Mouse (Mus musculus) left cerebral cortex, postnatal 25 days (tissue): Measurements from ENCODE around the gene Pfkp. TPM values are rescaled to one million over a fixed set of nuclear protein-coding genes. Genes with fewer than 3 reads are reported as not detected.
A peak's percentile ranks its signal among the peaks of the same experiment; 100 is the strongest.

Experiments used
- DNase-seq, 2 experiments: peaks; one replicate each; pipeline ENCODE4 v3.0.0; 2022; ENCODE audit warnings: low spot score in 2 of 2, mixed read lengths in 1 of 2
- intact Hi-C: fragments of 180-260 bp; cut with DNase I; formaldehyde crosslinking; loops from one replicate; pipeline ENCODE4 v1.15.1; 2025
- total RNA-seq, 2 experiments: library from RNA; stranded (reverse); gene quantifications; 2 replicates each; pipeline ENCODE4 v1.2.3; 2021

Gene Pfkp
- total RNA-seq, 2 experiments from 2014 or later: 262 to 270 TPM

DNA sequence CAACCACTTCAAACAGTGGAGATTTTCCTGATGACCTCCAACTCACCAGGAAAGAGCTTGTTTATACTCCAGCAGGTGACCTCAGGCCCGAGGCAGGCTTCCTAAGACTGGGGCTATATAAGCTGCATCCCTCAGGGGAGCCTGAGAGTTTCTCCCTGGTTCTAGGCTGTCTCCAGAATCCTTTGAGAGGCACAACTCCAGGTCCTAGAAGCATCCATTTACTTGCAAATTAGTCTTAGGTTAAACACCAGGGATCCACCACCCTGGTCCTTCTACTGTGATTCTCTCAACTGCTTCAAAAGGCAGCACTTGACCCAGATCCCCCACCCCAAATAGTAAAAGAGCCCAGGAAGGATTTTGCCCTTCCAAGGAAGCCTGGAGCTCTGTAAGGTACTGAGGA lies 10.2 kb downstream of the Pfkp start:
- intact Hi-C loops: no loop called here

DNA sequence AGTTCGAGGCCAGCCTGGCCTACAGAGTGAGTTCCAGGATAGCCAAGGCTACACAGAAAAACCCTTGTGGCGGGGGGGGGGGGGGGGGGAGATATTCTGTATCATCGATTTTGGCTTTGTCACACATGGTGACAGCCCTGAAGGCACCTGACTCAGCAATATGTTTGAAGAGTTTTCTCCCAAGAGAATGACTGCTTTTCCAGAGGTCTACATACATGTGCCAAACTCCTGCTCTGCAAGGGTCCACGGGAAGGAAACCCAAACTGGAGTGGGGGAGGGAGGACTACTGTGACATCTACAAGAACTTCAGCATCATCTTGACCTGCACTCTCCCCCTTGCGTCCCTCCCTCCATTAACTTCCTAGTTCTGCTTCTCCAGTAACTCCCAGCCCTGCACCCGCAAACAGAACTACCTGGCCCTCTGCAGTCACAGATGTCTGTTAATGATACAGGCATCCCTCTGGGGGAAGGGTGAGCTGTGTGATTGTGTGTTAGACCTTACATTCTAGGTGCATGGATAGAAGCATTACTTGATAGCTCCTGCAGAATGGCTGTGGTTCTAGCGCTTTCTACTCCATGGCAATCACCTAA lies 10.9 kb downstream of the Pfkp start:
- intact Hi-C loops: no loop called here
- no peak for DNase-seq

More for the DNA sequence above, 10.2 kb downstream of the Pfkp start:
- no peak for DNase-seq

DNA sequence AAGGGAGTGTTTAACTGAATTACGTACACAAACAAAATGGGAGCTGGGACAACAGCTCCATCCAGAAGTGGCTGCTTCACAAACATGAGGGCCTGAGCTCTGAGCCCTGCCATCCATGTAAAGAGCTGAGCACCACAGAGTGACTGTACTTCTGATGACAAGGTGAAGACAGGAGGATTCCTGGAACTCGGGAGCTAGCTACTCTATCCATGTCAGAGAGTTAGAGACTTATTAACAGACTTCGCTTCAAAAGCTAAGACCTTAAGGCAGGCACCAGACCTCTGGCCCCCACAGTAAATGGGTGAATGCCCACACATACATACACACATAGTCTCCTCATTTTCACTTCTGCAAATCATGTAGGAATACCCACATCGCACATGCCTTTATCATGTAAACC lies 11.6 kb downstream of the Pfkp start:
- DNase-seq: no peak
- intact Hi-C loops: no loop called here

DNA sequence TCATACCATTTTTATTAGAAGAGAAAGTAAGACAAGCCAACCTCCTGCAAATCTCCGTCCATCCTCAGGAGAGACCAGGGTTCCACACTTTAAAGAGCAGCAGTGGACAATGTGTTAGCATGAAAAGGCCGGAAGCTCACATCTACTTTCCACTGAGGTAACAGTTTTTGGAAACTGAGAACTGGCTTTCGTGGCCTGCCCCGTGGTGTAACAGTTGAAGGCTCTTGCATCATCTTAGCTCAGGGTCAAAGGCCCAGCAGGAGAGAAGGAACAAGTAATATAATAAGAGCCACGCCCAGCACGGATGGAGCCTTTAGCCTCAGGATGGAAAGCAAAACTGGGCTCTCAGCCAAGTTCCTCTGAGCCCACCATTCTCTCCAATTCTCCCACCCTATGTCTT lies 12.1 kb downstream of the Pfkp start:
- intact Hi-C loops: no loop called here

DNA sequence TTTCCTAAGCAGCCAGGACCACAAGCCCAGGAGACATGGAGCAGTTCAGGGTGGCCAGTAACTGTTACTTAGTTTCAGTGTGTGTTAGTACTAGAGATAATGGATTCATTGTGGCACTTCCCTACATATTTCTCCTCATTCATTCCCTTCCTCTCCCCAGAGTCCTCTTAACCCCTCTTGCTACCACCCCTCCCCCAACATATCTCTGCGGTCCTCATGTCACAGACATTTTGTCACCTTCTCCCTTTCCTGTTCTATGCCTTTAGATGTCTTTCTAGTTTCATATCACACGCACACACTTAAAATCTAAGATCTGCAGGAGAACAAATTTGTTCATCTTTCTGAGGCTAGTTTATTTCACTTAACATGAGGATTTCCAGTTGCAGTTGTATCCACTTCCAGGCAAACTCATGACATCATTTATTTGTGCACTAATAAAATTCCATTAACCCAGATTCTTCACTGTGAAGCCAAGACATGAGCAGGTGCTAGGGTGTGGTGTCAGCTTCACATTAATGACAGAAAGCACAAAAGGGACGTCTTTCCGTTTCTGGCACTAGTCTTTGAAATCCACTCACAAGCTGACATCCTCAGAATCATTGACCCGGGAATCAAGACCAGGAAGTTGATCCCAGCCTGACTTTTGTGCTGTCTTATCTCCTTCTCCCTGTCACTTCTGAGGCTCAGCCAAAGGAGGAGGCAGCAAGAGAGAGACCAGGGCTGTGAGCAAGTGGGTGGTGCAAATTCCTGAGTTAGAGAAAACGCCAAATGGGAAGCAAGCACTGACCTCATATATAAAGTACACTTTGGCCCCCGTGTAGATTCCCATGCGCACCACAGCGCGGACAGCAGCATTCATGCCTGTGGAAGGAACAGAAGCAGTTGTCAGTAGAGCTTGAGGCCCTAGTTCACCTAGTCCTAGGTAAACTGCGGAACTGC lies 13.2 kb downstream of the Pfkp start:
- intact Hi-C loops: no loop called here
- DNase-seq: no peak

More for the DNA sequence above, 12.1 kb downstream of the Pfkp start:
- DNase-seq: no peak

DNA sequence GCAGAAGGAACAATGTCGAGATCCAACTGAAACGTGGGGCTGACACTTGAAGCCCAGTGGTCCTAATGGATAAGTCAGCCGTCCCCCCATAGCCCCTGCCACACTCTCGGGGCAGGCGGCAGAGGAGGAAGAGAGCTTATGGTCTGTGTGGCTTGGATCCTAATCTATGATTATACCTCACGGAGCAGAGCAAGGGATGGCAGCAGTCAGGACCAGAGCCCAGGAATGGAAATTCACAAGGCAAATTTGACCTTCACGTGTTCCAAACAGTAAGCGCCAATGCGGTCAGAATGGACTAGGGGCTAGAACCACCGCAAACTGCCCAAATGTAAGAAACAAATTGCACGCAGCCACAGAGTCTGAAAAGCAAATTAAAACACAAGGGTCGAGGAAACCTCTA lies 14.5 kb downstream of the Pfkp start:
- no peak for DNase-seq
- intact Hi-C loops: no loop called here

DNA sequence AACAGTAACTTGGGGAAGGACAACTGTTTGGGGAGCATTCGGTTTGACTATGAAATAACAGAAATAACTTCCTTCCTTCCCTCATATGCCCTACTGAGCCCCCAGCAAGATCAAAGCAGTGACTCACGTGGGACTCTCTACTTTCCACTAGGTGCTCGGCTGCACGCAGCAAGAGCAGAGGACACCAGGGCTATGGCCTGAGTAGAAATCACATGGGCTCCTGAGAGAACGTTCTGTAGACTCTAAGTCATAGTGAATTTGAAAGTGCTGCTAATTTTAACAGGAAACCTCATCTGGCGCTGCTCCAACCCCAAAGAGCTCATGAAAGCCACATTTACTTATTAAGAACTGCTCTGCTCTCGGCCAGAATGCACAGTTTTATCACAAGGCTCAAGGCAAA lies 15.1 kb downstream of the Pfkp start:
- intact Hi-C loops: no loop called here
- DNase-seq: peak; percentile 47 to 51

DNA sequence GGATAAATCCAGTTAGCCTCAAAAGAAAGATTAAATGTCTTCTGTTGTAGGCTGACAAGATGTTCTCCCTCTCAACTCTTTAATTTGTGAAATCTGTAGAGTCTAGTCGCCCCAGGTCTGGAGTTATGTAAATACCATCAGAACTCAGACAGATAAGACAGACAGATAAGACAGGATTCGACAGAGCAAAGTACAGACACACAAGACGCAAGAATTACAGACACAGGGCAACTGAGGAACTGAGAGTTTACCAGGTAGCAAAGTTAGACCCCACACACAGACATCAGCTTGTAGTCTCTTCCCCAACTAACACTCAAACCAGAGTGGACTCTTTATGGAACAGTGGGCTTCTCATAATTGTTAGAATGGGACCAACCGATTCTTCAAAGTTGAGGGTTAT lies 15.6 kb downstream of the Pfkp start:
- no peak for DNase-seq
- intact Hi-C loops: no loop called here

DNA sequence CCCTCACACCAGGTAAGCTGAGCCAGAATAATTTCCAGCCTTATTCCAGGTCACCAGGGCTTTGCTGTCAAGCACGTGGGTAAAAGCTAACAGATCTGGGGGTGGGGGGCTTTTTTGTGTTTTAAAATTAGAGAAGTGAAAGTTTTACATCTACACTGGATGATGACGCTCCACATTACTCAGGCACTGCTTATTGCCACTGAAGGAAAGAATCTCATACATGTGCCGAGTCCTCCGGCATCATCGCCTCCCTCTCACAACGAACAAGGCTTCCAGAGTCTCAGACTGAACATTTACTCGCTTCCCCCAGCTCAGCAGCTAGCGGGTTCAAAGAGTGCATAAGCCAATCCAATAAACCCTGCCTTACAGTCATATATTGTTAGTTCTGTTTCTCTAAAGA lies 16.1 kb downstream of the Pfkp start:
- intact Hi-C loops: no loop called here

DNA sequence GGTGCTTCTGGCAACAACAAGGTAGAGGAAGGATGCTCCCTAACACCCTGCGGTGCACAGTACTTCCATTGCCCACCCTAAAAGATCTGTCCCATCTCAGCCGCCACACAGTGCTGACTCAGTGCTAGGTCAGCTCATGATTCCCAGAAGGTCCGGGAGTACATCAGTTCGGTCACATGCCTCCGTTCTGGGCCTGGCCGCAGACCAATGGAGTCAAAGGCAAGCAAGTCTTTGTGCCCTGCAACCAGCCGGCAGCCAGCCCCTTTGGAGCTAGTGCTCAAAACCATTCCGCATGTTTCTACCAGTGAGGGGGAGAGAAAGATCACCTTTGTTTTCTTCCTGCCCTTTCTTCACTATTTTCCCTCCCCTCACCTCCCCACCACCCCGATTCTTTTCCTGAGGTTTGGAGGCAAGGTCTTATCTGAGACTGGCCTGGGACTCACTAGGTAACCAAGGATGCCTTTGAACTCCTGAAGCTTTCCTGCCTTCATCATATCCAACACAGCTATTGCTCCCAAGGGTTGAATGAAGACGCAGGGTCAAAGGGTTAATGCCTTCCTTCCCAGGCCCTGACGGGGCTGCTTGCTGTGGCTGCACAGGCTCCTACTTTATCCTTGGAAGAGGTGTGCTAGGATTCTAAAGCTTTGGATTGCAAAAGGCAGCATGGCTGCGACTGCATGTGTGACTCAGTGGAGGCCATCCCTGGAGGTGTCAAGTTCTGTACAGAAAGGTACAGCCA lies 16.6 kb downstream of the Pfkp start:
- no peak for DNase-seq
- intact Hi-C loops: no loop called here

More for the DNA sequence above, 16.1 kb downstream of the Pfkp start:
- DNase-seq: no peak

DNA sequence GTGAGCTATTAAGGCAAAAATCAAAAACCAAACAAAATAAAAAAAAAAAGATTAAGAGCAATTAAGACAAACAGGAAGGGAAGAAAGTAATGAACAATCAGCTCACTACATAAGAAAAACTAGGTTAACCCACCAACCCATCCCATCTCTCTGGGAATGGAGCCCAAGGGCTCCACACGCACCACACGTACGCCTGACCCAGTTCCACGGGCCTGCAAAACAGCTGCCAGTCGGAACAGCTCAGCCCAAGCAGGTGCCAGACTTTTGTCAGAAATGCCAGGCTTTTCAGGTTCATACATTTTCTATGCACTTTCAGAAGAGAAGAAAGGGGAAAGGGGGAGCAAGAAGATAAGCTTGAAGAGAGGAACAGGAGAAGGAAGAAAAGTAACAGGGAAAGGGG lies 17.9 kb downstream of the Pfkp start:
- intact Hi-C loops: no loop called here
- peak in 1 of 2 experiments; percentile 69 for DNase-seq

DNA sequence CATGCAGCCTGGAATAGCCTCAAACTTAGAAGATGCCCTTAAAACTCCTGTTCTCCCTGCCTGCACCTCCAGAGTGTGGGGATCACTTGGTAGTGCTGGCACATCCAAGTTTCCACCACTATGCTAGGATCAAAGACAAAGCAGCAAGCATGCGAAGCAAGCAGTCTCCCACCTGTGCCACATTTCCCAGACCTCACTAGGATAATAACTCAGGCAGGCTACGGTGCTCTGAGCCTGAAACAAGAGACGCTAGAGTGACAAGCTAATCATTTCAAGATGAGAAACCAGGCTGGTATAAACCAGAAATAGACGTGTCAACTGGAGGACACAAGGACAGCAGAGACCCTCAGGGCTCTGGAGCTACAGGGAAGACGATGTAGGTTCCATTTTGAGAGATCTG lies 18.6 kb downstream of the Pfkp start:
- intact Hi-C loops: no loop called here
- DNase-seq: no peak

DNA sequence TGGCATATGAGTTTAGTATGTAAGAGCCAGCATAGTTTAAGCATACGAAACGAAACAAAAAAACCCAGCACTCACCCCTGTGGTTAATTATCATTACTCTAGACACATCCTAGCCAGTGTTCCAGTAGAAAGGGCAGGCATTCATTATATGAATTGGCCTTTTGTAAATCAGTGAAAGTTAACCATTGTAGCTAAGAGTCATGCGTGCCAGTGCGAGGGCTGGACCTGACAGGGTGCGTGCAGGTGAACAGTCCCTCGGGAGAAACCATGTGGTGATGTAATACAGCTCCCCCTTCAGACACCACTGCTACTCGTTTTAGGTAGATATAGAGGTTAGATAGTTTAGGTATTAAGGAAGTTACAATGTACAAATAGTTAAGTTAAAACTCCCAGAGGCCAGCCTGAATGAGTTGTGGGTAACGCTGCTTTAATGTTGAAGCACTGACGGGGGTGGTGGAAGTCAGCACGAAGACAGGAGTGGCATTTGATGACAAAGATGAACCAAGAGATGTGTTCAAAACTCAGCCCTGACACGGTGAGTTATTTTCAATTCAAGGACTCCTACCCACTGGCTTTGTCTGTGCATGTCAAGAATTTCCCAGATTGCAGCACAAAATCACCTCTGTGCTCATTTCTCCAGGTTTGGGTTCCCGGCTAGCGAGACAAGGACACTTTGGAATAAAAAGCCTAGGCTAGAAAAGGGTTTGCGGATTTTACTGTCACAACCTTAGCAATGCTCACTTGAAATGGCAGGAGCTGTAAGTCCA lies 19.4 kb downstream of the Pfkp start:
- intact Hi-C loops: no loop called here
- no peak for DNase-seq

DNA sequence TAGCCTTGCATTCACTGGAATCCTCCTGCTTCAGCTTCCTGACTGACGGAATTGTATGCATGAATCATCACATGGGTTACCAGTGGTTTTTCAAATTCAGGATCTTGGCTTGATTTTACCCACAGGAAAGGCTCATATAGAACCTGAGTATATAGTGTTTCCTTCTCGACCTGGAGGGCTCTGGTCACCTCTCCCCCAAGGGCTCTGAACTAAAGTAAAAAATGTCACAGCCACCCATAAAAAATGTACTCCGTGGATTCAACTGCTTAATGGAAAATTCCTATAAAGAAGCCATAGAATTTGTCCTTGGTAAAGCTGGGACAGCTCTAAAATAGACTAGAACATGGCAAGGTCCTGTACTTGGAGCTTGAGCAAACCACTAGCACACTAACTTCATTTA lies 20.3 kb downstream of the Pfkp start:
- intact Hi-C loops: no loop called here

DNA sequence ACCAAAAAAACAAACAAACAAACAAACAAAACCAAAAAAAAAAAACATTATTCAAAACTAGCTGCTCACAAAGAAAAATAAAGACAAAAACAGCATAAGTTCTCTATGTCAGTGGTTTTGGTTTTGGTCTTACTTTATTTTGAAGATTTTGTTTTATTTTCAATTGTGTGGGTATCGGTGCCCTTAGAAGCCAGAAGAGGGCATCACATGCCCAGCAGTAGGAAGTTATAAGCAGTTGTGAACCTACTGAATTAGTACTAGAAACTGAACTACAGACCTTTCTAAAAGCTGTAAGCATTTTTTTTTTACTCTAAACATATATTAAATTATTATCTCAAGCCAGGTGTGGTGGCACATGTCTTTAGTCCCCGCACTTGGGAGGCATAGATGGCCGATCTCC lies 21.2 kb downstream of the Pfkp start:
- intact Hi-C loops: no loop called here
- no peak for DNase-seq

More for the DNA sequence above, 20.3 kb downstream of the Pfkp start:
- no peak for DNase-seq

DNA sequence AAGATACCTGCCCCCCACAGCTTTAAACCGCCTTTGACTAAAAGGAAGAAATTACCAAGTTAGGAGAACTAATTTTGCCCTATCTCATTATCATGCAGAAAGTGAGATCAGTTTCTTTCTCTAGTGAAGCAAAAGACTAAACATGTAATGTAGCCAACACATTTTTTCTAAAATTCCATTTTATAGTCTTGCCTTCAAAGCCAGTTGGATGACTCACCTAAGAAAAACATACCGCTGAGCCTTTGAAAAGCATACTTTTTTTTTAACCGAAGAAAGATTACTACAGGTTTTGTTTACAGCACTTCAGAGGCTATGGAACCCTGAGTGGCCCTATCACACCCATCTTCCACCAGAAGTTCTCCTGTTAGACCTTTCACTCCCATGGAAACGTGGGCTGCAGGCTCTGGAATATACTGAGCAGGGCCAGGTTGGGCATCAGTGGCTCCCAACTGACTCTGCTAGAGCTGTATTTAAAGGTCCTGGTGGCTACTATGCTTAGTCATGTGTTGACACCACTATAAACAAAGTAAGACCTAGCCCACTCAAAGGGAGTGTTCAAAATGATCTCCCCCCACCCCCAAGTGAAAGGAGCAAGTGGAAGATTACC lies 22.0 kb downstream of the Pfkp start:
- DNase-seq: no peak
- intact Hi-C loops: no loop called here

DNA sequence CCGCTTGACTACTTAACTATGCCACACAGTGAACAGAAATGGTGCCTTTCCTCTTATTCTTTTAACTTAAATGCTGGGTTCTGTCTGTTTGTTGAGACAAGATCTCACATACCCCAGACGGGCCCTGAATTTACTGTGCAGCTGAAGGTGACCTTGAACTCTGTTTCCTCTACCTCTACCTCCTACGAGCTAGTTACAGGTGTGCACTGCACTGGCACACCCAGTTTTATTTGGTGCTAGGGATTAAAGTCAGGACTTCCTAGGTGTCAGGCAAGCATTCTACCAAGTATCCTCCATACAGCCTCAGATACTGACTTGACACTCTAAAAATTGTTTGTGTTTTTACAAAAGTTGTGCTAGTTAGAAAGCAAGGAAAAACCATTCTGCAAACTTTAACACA lies 22.6 kb downstream of the Pfkp start:
- DNase-seq: no peak
- intact Hi-C loops: no loop called here

DNA sequence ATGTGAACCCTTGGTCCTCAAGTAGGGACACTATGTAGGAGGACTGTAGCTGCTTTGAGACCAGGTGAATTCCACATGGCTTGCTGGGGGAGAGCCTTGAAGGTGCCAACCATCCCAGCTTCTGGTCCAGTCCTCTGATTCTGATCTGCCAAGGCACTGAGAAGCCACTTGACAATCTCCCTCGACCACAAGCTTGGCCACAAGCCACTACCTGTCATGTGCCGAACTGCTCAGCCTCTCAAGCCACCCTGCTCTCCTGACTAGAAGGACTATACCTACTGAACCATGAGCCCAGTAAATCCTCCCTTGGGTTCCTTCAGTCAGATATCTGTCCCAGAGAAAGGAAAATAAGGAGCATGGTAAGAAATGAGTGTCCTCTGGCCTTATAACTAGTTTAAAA lies 24.0 kb downstream of the Pfkp start:
- no peak for DNase-seq
- intact Hi-C loops: no loop called here

DNA sequence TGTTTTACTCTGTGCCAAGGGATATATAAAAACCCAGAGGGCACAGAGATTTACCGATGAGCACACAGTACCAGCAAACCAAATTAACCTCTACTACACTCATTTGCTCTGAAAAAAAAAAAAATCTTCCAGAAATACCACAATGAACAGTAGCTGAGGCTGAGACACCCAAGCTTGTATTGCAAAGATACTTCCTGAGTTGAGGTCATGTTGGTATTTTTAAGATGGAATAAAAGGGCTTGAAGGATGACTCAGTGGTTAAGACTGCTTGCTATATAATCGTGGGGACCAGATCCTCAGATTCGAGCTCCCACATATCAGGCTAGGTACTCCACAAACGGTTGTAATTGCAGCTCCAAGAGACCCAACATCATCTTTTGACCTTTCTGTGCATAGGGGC lies 24.5 kb downstream of the Pfkp start:
- intact Hi-C loops: no loop called here
- no peak for DNase-seq
